Mouse (Mus musculus) CD4-positive, CD25-positive, alpha-beta regulatory T cell (primary cell): ENCODE measurements around the gene Olfr745. TPM values are rescaled to one million over a fixed set of nuclear protein-coding genes. Genes with fewer than 3 reads are reported as not detected.

Experiments used
- polyA plus RNA-seq: library from polyadenylated mRNA; unstranded; fragments of 100-300 nt; shearing (Covaris generic); gene quantifications from one replicate; pipeline ENCODE4 v1.2.1, GENCODE M21; 2017

The Olfr745 gene
- not detected for polyA plus RNA-seq

GRCm38 (mm10) chr14:50639088-50639487 lies at the start of gene Olfr745:
Olfr745 (plus strand) TSS chr14:50639388.

GRCm38 (mm10) chr14:50614579-50614978 lies 24.6 kb upstream of the Olfr745 start, which contains the start of gene Olfr744:
Olfr744 (plus strand) TSS chr14:50614879.

GRCm38 (mm10) chr14:50646783-50647182 lies 7.6 kb downstream of the Olfr745 start, which contains the start of gene Olfr746:
Olfr746 (plus strand) TSS chr14:50647083.

GRCm38 (mm10) chr14:50693106-50693505 lies 53.9 kb downstream of the Olfr745 start, which contains the start of gene Olfr747:
Olfr747 (minus strand) TSS chr14:50693206.

Other genes with a start within 250 kb of the Olfr745 start
- gene Olfr738, start 231.8 kb upstream of the Olfr745 start, polyA plus RNA-seq, result not detected
- not detected for gene Olfr739, start 220.8 kb upstream of the Olfr745 start, polyA plus RNA-seq
- gene Olfr740, start 193.8 kb upstream of the Olfr745 start, polyA plus RNA-seq, result not detected
- 0.16 TPM for gene Olfr741, start 166.7 kb upstream of the Olfr745 start, polyA plus RNA-seq
- not detected for gene Olfr742, start 135.8 kb upstream of the Olfr745 start, polyA plus RNA-seq
- gene Olfr743, start 117.5 kb upstream of the Olfr745 start, polyA plus RNA-seq, result not detected
- gene Olfr744, start 24.5 kb upstream of the Olfr745 start, polyA plus RNA-seq, result not detected
- gene Olfr746, start 7.7 kb downstream of the Olfr745 start, polyA plus RNA-seq, result not detected
- gene Olfr747, start 53.8 kb downstream of the Olfr745 start, polyA plus RNA-seq, result not detected
- gene Olfr748, start 68.0 kb downstream of the Olfr745 start, polyA plus RNA-seq, result 0.08 TPM
- 0.18 TPM for gene Olfr749, start 105.7 kb downstream of the Olfr745 start, polyA plus RNA-seq
- gene Ttc5, start 146.1 kb downstream of the Olfr745 start, polyA plus RNA-seq, result 119 TPM
- not detected for gene Ccnb1ip1, start 168.3 kb downstream of the Olfr745 start, polyA plus RNA-seq
- gene Parp2, start 168.5 kb downstream of the Olfr745 start, polyA plus RNA-seq, result 78.8 TPM
- 20.9 TPM for gene Tep1, start 231.2 kb downstream of the Olfr745 start, polyA plus RNA-seq